Mouse (Mus musculus) heart, adult 10 weeks (tissue): Measurements from ENCODE around the gene Rp9. TPM values are rescaled to one million over a fixed set of nuclear protein-coding genes. Genes with fewer than 3 reads are reported as not detected.

ENCODE experiments used
- polyA plus RNA-seq: library from polyadenylated mRNA; stranded (reverse); fragments of 350-450 nt; fragmentation: Illumina TruSeq; extraction: RNeasy Lipid Tissue Mini Kit (QIAGEN cat#74804); gene quantifications from one replicate; pipeline ENCODE4 v1.2.3, GENCODE M21; 2014; ENCODE audit warnings: low read depth, low replicate concordance

The Rp9 gene
- 55.9 TPM for polyA plus RNA-seq

GRCm38 (mm10) chr9:22469643-22470042, at the start of gene Rp9:
Rp9 (minus strand) TSS chr9:22469743.

DNA sequence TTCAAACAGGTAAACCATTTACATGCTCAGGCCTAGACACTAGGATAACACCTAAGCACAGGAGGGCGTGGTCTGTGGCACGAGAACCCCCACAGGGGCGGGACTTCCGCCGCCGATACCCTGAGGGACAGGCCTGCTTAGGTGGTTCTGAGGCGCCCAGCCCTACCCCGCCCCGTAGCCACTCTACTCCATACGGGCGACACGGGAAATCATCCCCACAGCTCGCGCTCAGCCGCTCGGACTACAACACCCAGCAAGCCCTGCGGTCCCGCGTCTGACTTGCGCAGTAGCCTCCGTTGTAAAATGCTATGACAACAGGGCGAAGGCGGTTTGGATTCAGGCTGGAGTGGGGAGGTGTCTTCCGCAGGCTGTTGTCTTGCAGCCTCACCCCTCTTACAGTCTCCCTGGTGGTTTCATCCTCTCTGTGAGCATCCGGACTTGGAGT, 5.9 kb upstream of the Rp9 start, which contains the start of gene Bbs9:
Gene Bbs9, plus strand, starts transcription at position 292 of the 445 bp plus-strand sequence.

DNA sequence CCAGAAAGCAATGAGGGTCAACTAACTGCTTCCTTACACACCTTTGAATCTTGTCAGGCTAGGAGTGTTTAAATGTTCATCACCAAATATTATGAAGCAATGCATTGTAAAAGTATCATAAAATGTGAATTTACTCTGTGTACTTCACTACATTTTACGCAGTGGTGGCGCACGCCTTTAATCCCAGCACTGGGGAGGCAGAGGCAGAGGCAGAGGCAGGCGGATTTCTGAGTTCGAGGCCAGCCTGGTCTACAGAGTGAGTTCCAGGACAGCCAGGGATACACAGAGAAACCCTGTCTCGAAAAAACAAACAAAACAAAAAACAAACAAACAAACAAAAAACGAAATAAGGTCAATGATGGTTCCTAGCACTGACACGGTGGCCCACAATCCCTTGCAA, 15.6 kb downstream of the Rp9 start, which contains the start of gene Gm17545:
Gene Gm17545, plus strand, starts transcription at position 301 of the 400 bp plus-strand sequence.

DNA sequence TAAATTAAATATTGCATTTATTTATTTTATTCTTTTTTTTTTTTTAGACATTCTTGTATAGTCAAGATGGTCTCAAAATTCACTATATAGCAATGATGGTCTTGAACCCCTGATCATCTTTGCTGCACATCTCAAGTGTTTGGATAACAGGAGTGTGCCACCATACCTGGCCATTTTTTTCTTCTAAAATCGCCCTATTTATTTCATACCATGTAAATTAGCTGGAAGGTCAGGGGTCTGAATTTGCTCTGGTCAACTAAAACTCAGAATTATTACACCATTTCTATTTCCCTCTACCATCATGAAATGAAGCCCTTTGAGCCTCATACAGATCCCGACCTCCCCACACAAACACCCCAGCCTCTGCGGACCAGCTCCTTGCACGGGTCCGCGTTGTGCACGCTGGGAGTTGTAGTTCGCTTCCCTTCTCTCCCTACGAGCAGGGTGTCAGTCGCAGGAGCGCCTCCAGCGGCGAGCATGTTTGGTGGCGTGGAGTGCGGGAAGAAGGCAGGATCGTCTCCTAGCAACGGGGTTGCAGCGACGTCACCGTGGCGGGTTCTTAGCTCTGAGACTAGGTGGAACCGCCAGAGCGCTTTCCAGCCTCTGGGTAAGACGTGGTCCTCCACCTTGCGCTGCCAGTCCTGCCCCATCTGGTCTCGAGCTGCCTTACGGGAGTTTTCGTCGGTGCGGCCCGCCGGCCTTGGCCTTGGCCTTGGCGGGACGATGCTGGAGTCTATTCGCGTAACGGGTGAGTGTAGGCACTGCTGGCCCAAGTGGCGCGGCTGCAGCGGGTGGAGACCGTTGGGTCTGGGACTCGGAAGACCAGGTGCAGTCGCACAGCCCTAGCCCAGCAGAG, 58.3 kb downstream of the Rp9 start, which contains the start of gene 9530077C05Rik:
Gene 9530077C05Rik, plus strand, starts transcription at position 512 of the 856 bp plus-strand sequence.

GRCm38 (mm10) chr9:22389021-22389476, 80.5 kb downstream of the Rp9 start, which contains the start of gene Anln:
Anln (minus strand) TSS chr9:22389188.

Other genes with a start within 250 kb of the Rp9 start
- gene Zfp809, start 244.0 kb downstream of the Rp9 start, polyA plus RNA-seq = 24.3 TPM
- gene Zfp599, start 209.8 kb downstream of the Rp9 start, polyA plus RNA-seq = 0.16 TPM
- 6.6 TPM for gene Zfp810, start 162.1 kb downstream of the Rp9 start, polyA plus RNA-seq
- 2.0 TPM for gene Anln, start 80.6 kb downstream of the Rp9 start, polyA plus RNA-seq
- 1.2 TPM for gene 9530077C05Rik, start 58.2 kb downstream of the Rp9 start, polyA plus RNA-seq
- gene Gm17545, start 15.5 kb downstream of the Rp9 start, polyA plus RNA-seq = not detected
- gene Bbs9, start 6.0 kb upstream of the Rp9 start, polyA plus RNA-seq = 8.0 TPM